Comparison of ENCODE assay signal across 20 mouse cellular contexts in genomic region chr11:70463970-70464369, GRCm38 (mm10). TPM values are rescaled to one million over a fixed set of nuclear protein-coding genes. Genes with fewer than 3 reads are reported as not detected.
"Had no signal": no experiment of that assay in that cellular context is flagged by ENCODE, and none has a peak within 500 bp of the region (broad histone marks: within the 10 kb centered on the region; RNA-seq: fewer than 3 reads in every experiment).

No protein-coding gene starts in this region.

- H3K27ac ChIP-seq: lung, embryonic 15.5 days; macrophage; midbrain, embryonic 13.5 days; midbrain, embryonic 15.5 days; neural tube, embryonic 12.5 days; stomach, embryonic 15.5 days; stomach, postnatal 0 days had no signal

- H3K36me3 ChIP-seq: lung, embryonic 15.5 days; midbrain, embryonic 13.5 days; midbrain, embryonic 15.5 days; neural tube, embryonic 12.5 days; stomach, embryonic 15.5 days had no signal

- ATAC-seq: lung, postnatal 0 days; midbrain, embryonic 13.5 days; midbrain, embryonic 15.5 days had no signal

- H3K27me3 ChIP-seq: stomach, embryonic 15.5 days had no signal

- H3K4me3 ChIP-seq: lung, embryonic 15.5 days; megakaryocyte, embryonic 14.5 days; midbrain, embryonic 13.5 days; midbrain, embryonic 15.5 days; neural tube, embryonic 12.5 days; stomach, embryonic 15.5 days had no signal

- H3K4me2 ChIP-seq: lung, embryonic 15.5 days; midbrain, embryonic 11.5 days; midbrain, embryonic 13.5 days; midbrain, embryonic 15.5 days; neural tube, embryonic 12.5 days; stomach, embryonic 15.5 days had no signal

- H3K9me3 ChIP-seq: lung, embryonic 15.5 days; midbrain, embryonic 13.5 days; midbrain, embryonic 15.5 days; stomach, embryonic 15.5 days had no signal

- DNase-seq: lung, adult 2 months; lung, postnatal 14 days; lung, postnatal 36 days; right cerebral cortex, postnatal 14 days; thymus, adult 2 months; thymus, postnatal 25 days; thymus, postnatal 4 days had no signal

- H3K9ac ChIP-seq: lung, embryonic 15.5 days; midbrain, embryonic 13.5 days; midbrain, embryonic 15.5 days; neural tube, embryonic 12.5 days; stomach, embryonic 15.5 days had no signal

RNA-seq across cellular contexts. Expression of gene Cxcl16, which starts 4.2 kb away (rescaled TPM):
- total RNA-seq: neutrophil, adult 5-6 weeks had no signal

RNA-seq across cellular contexts. Expression of gene Zmynd15, which starts 4.7 kb away (rescaled TPM):
- total RNA-seq: monocyte, adult 5-6 weeks had no signal

RNA-seq across cellular contexts. Expression of gene Tm4sf5, which starts 41.1 kb away (rescaled TPM):
- total RNA-seq: megakaryocyte progenitor cell, adult 5-6 weeks; monocyte, adult 5-6 weeks; neutrophil, adult 5-6 weeks had no signal
- polyA plus RNA-seq: midbrain, embryonic 11.5 days; neural tube, embryonic 12.5 days had no signal
